Mouse (Mus musculus) embryonic facial prominence, embryonic 12.5 days (tissue): ENCODE data around the gene Cd59b. TPM values are rescaled to one million over a fixed set of nuclear protein-coding genes. Genes with fewer than 3 reads are reported as not detected.

ENCODE experiments used
- ATAC-seq: fragments of 200-750 bp; cut with Nextera tagmentation; 2 replicates; pipeline ENCODE4 v1.8.0; 2017; ENCODE audit not compliant: insufficient number of reproducible peaks, insufficient read depth, low FRiP score, low TSS enrichment
- H3K27ac ChIP-seq: fragments of 300-500 bp; sonication (generic); 2 replicates; pipeline ENCODE4 v1.5.1; 2016; ENCODE audit warnings: mild to moderate bottlenecking
- H3K27me3 ChIP-seq: fragments of 300-500 bp; sonication (generic); 2 replicates; pipeline ENCODE4 v1.6.1; 2016; ENCODE audit warnings: mild to moderate bottlenecking, moderate library complexity
- H3K36me3 ChIP-seq: fragments of 300-500 bp; sonication (generic); 2 replicates; pipeline ENCODE4 v1.6.1; 2016; ENCODE audit warnings: mild to moderate bottlenecking
- H3K4me1 ChIP-seq: fragments of 300-500 bp; sonication (generic); 2 replicates; pipeline ENCODE4 v1.6.1; 2016
- H3K4me2 ChIP-seq: fragments of 300-500 bp; sonication (generic); replicated peaks from 2 replicates; pipeline ENCODE4 v1.6.1; 2016; ENCODE audit warnings: mild to moderate bottlenecking, moderate library complexity
- H3K4me3 ChIP-seq: fragments of 300-500 bp; sonication (generic); 2 replicates; pipeline ENCODE4 v1.5.1; 2016; ENCODE audit warnings: mild to moderate bottlenecking
- H3K9ac ChIP-seq: fragments of 300-500 bp; sonication (generic); 2 replicates; pipeline ENCODE4 v1.6.1; 2016; ENCODE audit warnings: mild to moderate bottlenecking, moderate library complexity
- H3K9me3 ChIP-seq: fragments of 300-500 bp; sonication (generic); 2 replicates; pipeline ENCODE4 v1.6.1; 2016; ENCODE audit warnings: mild to moderate bottlenecking, moderate library complexity
- WGBS: fragments of 180-500 bp; shearing (Covaris S2); methylation state at CpG from one replicate; pipeline ENCODE4 v1.1.7; 2016; 5-methylcytosine and 5-hydroxymethylcytosine counted together
- polyA plus RNA-seq: library from polyadenylated mRNA; unstranded; fragments of >200 nt; fragmentation: Nextera tagmentation; extraction: Ambion mirVana; gene quantifications from 2 replicates; pipeline ENCODE4 v1.2.1, GENCODE M21; 2016

Gene Cd59b
- polyA plus RNA-seq, 1 experiment from 2014 or later, result 5.1 TPM

DNA sequence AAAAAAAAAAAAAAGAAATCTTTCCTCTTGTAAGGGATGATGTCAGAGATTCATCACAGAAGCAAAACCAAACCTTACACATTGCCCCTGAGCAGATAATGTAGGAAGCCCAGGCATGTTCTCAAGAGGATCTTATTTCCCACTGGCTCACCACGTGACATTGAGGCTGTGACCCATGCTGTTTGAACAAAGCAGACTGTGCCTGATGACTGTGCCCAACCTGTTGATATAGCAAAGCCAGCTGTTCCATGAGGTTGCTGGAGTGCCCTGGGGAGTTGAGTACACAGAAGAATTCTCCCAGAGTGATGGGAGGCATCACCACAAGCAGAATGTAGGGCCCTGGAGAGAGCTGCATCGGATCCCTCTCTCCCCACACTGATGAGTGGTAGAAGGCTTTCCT lies 66.3 kb downstream of the Cd59b start:
- no peak overlapping the region for H3K4me3 ChIP-seq
- H3K27me3 ChIP-seq, result no peaks in the 10 kb centered on the region
- H3K9ac ChIP-seq, result no peak overlapping the region
- no peak for ATAC-seq
- H3K27ac ChIP-seq, result no peak overlapping the region
- H3K9me3 ChIP-seq, result no peaks in the 10 kb centered on the region
- no peaks in the 10 kb centered on the region for H3K36me3 ChIP-seq
- no peak overlapping the region for H3K4me2 ChIP-seq
- 59% methylated on average over 2 of the region's 2 CpGs for WGBS
- no peaks in the 10 kb centered on the region for H3K4me1 ChIP-seq

Other genes with a start within 250 kb of the Cd59b start
- gene Lmo2, start 111.9 kb upstream of the Cd59b start, polyA plus RNA-seq, result 17.8 and 19.6 TPM in 2 replicates
- gene Fbxo3, start 42.1 kb upstream of the Cd59b start, polyA plus RNA-seq, result 52.2 and 56.2 TPM in 2 replicates
- 3.0 and 3.2 TPM in 2 replicates for gene 4931422A03Rik, start 41.5 kb upstream of the Cd59b start, polyA plus RNA-seq
- gene Gm10912, start 4.0 kb upstream of the Cd59b start, polyA plus RNA-seq, result not detected in 2 replicates
- not detected in 2 replicates for gene Gm10799, start 1.3 kb upstream of the Cd59b start, polyA plus RNA-seq
- 22.3 and 23.0 TPM in 2 replicates for gene Cd59a, start 26.0 kb downstream of the Cd59b start, polyA plus RNA-seq
- not detected in 2 replicates for gene A930018P22Rik, start 52.9 kb downstream of the Cd59b start, polyA plus RNA-seq